Mouse (Mus musculus) liver, embryonic 16.5 days (tissue): ENCODE data around the gene Ppm1a. TPM values are rescaled to one million over a fixed set of nuclear protein-coding genes. Genes with fewer than 3 reads are reported as not detected.
"Not testable (repeated sequence)": the region's sequence is repeated elsewhere in the genome, so short reads cannot be mapped to it uniquely, and the experiment has no call there.

ENCODE experiments used
- ATAC-seq: fragments of 200-750 bp; cut with Nextera tagmentation; 2 replicates; pipeline ENCODE4 v1.8.0; 2017; ENCODE audit warnings: low read depth, mild to moderate bottlenecking, moderate number of reproducible peaks, moderate library complexity
- H3K27ac ChIP-seq: fragments of 300-500 bp; sonication (generic); 2 replicates; pipeline ENCODE4 v1.5.1; 2014; ENCODE audit warnings: mild to moderate bottlenecking, low read length
- H3K27me3 ChIP-seq: fragments of 300-500 bp; sonication (generic); 2 replicates; pipeline ENCODE4 v1.6.1; 2014; ENCODE audit warnings: low read depth, low read length, mixed read lengths; ENCODE audit not compliant: control insufficient read depth, insufficient read depth
- H3K36me3 ChIP-seq: fragments of 300-500 bp; sonication (generic); 2 replicates; pipeline ENCODE4 v1.6.1; 2014; ENCODE audit warnings: mild to moderate bottlenecking; ENCODE audit not compliant: control insufficient read depth, insufficient read depth
- H3K4me1 ChIP-seq: fragments of 300-500 bp; sonication (generic); 2 replicates; pipeline ENCODE4 v1.6.1; 2014; ENCODE audit warnings: low read depth, low read length, mixed read lengths; ENCODE audit not compliant: control insufficient read depth
- H3K4me2 ChIP-seq: fragments of 300-500 bp; sonication (generic); 2 replicates; pipeline ENCODE4 v1.6.1; 2014; ENCODE audit warnings: low read depth, low read length, mixed read lengths
- H3K4me3 ChIP-seq: fragments of 300-500 bp; sonication (generic); 2 replicates; pipeline ENCODE4 v1.5.1; 2014; ENCODE audit warnings: low read depth, mild to moderate bottlenecking, low read length
- H3K9ac ChIP-seq: fragments of 300-500 bp; sonication (generic); 2 replicates; pipeline ENCODE4 v1.6.1; 2014; ENCODE audit warnings: low read depth, low read length
- H3K9me3 ChIP-seq: fragments of 300-500 bp; sonication (generic); replicated peaks from 2 replicates; pipeline ENCODE4 v1.6.1; 2016; ENCODE audit warnings: low read length; ENCODE audit not compliant: control insufficient read depth
- WGBS: fragments of 180-500 bp; shearing (Covaris S2); extraction: QIAGEN DNeasy Blood & Tissue Kit; methylation state at CpG from one replicate; pipeline ENCODE4 v1.1.7; 2014; ENCODE audit not compliant: insufficient replicate concordance; 5-methylcytosine and 5-hydroxymethylcytosine counted together
- polyA plus RNA-seq: library from polyadenylated mRNA; unstranded; fragments of >200 nt; fragmentation: Nextera tagmentation; extraction: Ambion mirVana; gene quantifications from 2 replicates; pipeline ENCODE4 v1.2.1, GENCODE M21; 2015

Ppm1a gene
- polyA plus RNA-seq, 1 experiment from 2014 or later, result 12.1 TPM

DNA sequence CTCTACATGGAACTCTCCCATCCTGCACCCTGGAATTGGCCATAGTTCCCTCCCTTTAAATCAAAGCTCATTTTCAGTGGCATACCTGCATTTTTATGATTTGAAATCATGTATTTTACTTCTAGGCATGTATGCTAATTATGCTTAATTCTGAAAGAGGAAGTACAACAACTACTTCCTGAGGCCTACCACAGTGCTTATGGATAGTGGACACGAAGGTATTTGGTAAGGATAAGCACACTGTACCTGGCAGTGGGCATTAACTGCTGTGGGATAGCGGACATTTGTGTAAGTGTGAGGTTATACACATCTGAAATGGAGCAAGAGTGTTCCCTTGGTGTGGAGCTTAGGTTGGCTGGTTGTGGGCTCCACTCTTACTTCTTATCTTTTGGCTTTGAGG lies 11.0 kb downstream of the Ppm1a start:
- WGBS, result 43% methylated on average over 2 of the region's 2 CpGs

DNA sequence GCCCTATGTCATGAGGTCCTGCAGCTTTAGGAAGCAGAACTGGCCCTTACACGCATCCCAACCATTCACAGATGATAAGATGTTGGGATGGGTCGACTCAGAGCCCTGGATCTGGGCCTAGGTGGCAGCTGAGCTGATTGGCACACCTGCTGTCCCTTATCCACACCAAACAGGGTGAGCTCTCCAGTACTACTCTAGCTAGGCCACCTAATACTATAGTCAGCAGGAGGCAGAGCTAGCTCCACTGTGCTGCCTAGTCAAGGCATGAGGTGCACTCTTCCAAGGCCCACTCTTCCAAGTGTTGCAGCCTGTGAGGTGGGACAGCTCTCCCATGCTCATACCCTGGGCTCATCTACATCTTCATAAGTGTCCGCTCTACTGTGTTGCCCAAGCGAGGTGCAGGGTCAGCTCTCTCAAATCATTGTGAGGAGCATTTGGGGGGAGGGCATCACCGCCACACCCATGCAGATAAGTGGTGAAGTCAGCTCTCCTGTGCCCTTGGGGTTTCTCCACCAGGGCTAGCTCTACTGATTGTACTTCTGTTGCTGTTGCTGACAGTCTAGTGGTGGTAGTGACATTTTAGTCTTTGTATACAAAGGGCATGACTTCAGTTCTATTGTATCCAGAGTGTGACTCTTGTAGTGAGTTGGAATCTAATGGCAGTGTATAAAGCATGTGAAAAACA lies 12.4 kb downstream of the Ppm1a start:
- no peaks in the 10 kb centered on the region for H3K9me3 ChIP-seq
- no peak overlapping the region for H3K4me2 ChIP-seq
- peak; percentile 57; the same call in 1 of the 2 replicates for ATAC-seq
- no peak overlapping the region for H3K4me3 ChIP-seq
- H3K27me3 ChIP-seq, result no peaks in the 10 kb centered on the region
- H3K36me3 ChIP-seq, result peaks cover 5% of the 10 kb centered on the region; the same call in 1 of the 2 replicates
- H3K27ac ChIP-seq, result no peak overlapping the region
- H3K4me1 ChIP-seq, result peaks cover 14% of the 10 kb centered on the region
- H3K9ac ChIP-seq, result no peak overlapping the region
- 50% methylated on average over 5 of the region's 5 CpGs for WGBS

More for the DNA sequence above, 11.0 kb downstream of the Ppm1a start:
- Histone ChIP-seq H3K27me3 (no peaks in the 10 kb centered on the region), H3K36me3 (peaks cover 5% of the 10 kb centered on the region; the same call in 1 of the 2 replicates), H3K4me2 (no peak overlapping the region), H3K9ac (no peak overlapping the region), H3K4me1 (peaks cover 20% of the 10 kb centered on the region), H3K9me3 (no peaks in the 10 kb centered on the region), H3K4me3 (no peak overlapping the region), H3K27ac (0 out of 2 replicates have a peak overlapping the region, but pooled peaks have one; percentile 38)
- no peak for ATAC-seq

DNA sequence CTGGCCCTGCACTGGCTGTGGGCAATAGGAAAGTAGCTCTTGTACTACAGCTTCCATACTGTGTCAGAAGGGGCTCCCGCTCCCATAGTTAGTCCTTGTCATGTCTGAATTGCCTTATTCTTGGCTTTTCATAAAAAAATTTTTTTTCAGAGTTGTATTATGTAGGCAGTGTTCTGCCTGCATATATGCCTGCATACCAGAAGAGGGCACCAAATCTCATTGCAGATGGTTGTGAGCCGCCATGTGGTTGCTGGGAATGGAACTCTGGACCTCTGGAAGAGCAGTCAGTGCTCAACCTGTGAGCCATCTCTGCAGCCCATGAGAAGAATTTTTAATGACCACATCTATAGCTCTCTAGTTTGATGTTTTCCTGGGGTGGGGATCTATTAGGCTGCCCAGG lies 13.9 kb downstream of the Ppm1a start:
- no peak for ATAC-seq
- H3K4me2 ChIP-seq, result no peak overlapping the region
- H3K9ac ChIP-seq, result no peak overlapping the region
- H3K4me3 ChIP-seq, result no peak overlapping the region
- peaks cover 5% of the 10 kb centered on the region; the same call in 1 of the 2 replicates for H3K36me3 ChIP-seq
- no peak overlapping the region for H3K27ac ChIP-seq
- peaks cover 14% of the 10 kb centered on the region for H3K4me1 ChIP-seq
- H3K27me3 ChIP-seq, result no peaks in the 10 kb centered on the region
- WGBS, result 92% methylated on average over 2 of the region's 2 CpGs
- H3K9me3 ChIP-seq, result no peaks in the 10 kb centered on the region

DNA sequence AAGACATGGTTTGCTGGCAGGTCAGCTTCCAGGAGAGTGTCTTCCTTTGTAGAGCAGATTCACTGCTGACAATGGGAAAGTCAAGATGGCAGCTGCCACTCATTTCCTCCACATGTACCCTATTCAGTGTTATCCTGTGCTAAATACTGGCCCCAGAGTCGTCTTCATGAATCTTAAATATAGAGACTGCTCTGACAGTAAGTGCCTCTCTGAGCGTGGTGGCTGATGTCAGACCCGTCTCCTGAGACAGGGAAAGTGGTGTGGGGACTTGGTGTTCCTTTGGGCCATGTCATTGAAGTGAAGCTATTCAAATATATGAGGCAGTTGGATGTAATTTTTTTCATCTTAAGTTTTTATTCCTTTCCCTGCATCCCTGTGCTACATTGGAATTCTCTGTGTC lies 14.5 kb downstream of the Ppm1a start:
- H3K4me1 ChIP-seq, result peaks cover 14% of the 10 kb centered on the region
- no peaks in the 10 kb centered on the region for H3K9me3 ChIP-seq
- no peaks in the 10 kb centered on the region for H3K27me3 ChIP-seq
- H3K4me3 ChIP-seq, result no peak overlapping the region
- 82% methylated on average over 3 of the region's 3 CpGs for WGBS
- no peak overlapping the region for H3K27ac ChIP-seq
- H3K36me3 ChIP-seq, result peaks cover 5% of the 10 kb centered on the region; the same call in 1 of the 2 replicates
- H3K4me2 ChIP-seq, result no peak overlapping the region
- ATAC-seq, result no peak
- H3K9ac ChIP-seq, result no peak overlapping the region

DNA sequence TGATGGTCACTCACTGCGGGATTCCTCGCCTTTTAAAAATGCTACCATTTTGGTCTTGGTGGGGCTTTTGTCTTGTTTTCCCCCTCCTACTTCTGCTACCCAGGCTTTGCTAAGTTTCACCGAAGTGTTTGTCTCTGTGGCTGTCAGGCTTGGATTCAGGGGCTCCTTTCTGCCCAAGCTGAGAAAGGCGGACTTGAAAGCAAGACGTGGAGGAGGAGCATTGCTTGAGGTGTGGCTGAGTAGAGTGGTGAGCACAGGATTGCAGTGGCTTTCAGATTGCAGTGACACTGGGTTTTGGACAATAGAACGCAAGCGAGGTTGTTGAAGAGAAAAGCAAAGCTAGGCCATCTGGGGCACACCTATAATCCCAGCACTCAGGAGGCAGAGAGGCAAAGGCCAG lies 16.7 kb downstream of the Ppm1a start:
- Histone ChIP-seq H3K4me2 (no peak overlapping the region), H3K4me3 (no peak overlapping the region), H3K27me3 (no peaks in the 10 kb centered on the region), H3K27ac (no peak overlapping the region), H3K4me1 (peaks cover 9% of the 10 kb centered on the region), H3K36me3 (peaks cover 5% of the 10 kb centered on the region; the same call in 1 of the 2 replicates), H3K9me3 (no peaks in the 10 kb centered on the region), H3K9ac (no peak overlapping the region)
- ATAC-seq, result no peak
- WGBS, result 79% methylated on average over 7 of the region's 7 CpGs

DNA sequence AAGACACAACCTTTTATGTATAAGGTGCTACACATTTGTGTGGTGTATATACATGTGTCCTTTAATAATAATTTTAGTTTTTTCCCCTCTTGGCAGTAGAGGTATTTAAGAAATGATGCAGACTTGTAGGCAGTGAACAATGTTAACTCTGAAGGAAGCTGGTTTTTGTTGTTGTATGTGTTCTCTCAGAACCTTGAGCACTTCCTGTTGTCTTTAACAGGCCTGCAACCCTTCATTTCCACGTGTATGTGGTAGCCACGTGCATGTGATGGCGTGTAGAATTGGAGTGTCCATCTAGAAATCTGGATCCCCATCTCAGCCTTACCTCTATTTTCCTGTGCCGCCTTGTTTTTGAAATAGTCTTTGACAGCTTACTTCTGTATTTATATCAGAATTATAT lies 20.0 kb downstream of the Ppm1a start:
- Histone ChIP-seq H3K4me1 (peaks cover 10% of the 10 kb centered on the region), H3K4me2 (no peak overlapping the region), H3K4me3 (no peak overlapping the region), H3K27me3 (no peaks in the 10 kb centered on the region), H3K9ac (no peak overlapping the region), H3K9me3 (no peaks in the 10 kb centered on the region), H3K27ac (no peak overlapping the region), H3K36me3 (no peaks in the 10 kb centered on the region)
- WGBS, result 65% methylated on average over 4 of the region's 4 CpGs
- ATAC-seq, result no peak

DNA sequence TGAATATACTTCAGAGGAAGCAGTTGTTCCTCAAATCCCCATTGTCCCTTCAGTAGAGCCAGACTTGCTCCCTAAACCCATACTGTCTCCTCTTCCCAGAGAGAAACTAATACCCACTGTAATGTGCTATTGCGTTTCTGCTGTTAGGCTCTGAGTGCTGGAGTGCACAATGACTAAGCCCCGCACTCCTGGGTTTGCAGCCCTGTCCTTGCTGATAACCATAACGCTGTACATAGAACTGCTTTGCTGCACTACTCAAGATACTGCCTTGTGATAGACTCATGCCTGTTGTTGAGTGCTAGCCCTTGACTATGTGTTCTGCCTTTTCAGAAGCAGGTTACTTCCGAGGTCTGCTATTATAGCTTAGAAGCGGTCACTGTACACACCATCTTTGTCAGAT lies 22.9 kb downstream of the Ppm1a start:
- Histone ChIP-seq H3K4me2 (0 out of 2 replicates have a peak overlapping the region, but pooled peaks have one; percentile 17), H3K36me3 (peaks cover 6% of the 10 kb centered on the region; the same call in 1 of the 2 replicates), H3K27me3 (no peaks in the 10 kb centered on the region), H3K9me3 (no peaks in the 10 kb centered on the region), H3K4me1 (peaks cover 10% of the 10 kb centered on the region), H3K27ac (peak overlapping the region; percentile 12; the same call in 1 of the 2 replicates), H3K4me3 (no peak overlapping the region), H3K9ac (no peak overlapping the region)
- ATAC-seq, result peak; percentile 93
- 42% methylated on average over 5 of the region's 5 CpGs for WGBS

DNA sequence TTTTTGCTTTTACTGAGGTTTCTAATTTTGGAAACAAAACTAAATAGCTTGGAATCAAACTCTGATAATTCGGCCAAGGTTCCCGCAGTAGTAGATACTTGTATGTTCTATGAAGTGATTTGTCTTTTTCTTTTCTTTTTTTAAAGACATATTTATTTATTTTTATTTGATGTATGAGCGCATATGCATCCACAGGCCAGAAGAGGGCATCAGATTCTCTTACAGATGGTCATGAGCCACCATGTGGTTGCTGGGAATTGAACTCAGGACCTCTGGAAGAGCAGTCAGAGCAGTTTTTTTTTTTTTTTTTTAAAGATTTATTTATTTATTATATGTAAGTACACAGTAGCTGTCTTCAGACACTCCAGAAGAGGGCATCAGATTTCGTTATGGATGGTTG lies 25.5 kb downstream of the Ppm1a start:
- H3K9ac ChIP-seq, H3K27me3 ChIP-seq, H3K36me3 ChIP-seq, H3K27ac ChIP-seq, H3K9me3 ChIP-seq, H3K4me2 ChIP-seq, ATAC-seq, H3K4me3 ChIP-seq: not testable (repeated sequence)
- peaks cover 13% of the 10 kb centered on the region for H3K4me1 ChIP-seq
- WGBS, result 77% methylated on average over 4 of the region's 4 CpGs

DNA sequence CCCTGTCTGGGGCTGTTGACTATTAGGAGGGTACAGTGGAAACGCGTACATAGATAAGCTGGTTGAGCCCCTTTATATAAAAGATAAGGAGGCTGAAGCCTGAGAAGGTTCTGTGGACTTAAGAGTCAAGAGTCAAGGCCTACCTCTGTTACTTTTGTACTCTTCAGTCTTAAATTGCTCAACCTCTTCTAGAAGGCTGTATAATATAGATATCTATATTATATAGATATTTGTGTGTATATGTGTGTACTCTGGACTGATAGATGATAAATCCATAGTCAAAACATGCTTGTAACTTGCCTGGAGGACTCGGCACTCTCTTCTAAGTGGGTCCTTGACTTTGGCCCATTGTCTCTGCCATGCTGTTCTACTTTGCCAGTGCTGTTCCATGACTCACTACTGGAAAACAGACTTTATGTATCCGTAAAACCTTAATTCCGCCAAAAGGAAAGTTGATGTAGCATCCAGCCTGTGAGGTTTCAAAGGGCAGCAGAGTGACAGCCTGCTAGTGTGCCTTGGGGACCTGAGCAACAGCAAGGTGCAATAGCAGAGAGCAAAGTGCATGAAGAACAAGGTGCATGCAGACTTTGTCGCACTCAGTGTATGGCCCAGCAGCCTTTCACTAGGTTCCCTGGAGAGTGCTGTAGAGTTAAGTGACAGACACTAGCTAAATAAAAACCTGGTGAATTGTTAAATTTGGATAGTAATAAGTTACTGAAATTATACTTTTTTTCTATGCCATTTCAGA lies 28.1 kb downstream of the Ppm1a start:
- 0 out of 2 replicates have a peak, but pooled peaks have one; percentile 40 for ATAC-seq
- Histone ChIP-seq H3K4me1 (peaks cover 5% of the 10 kb centered on the region), H3K27me3 (no peaks in the 10 kb centered on the region), H3K9ac (no peak overlapping the region), H3K4me3 (no peak overlapping the region), H3K9me3 (no peaks in the 10 kb centered on the region), H3K4me2 (no peak overlapping the region), H3K36me3 (peaks cover 10% of the 10 kb centered on the region; the same call in 1 of the 2 replicates), H3K27ac (no peak overlapping the region)
- 72% methylated on average over 6 of the region's 6 CpGs for WGBS
